Mouse (Mus musculus) kidney, adult 2 months (tissue): ENCODE data around the gene Tbc1d1. TPM values are rescaled to one million over a fixed set of nuclear protein-coding genes. Genes with fewer than 3 reads are reported as not detected.

ENCODE experiments used
- DNase-seq: peaks from one replicate; pipeline ENCODE4 v3.0.0; 2021
- H3K27ac ChIP-seq: fragments of 200-500 bp; 2 replicates; pipeline ENCODE4 v1.5.1; 2012; ENCODE audit warnings: low read depth, low read length, control low read depth, inconsistent platforms; ENCODE audit not compliant: insufficient read depth
- H3K27me3 ChIP-seq: fragments of 200-500 bp; replicated peaks from 2 replicates; pipeline ENCODE4 v1.6.1; 2012; ENCODE audit warnings: mild to moderate bottlenecking, moderate library complexity, low read length, inconsistent platforms; ENCODE audit not compliant: control insufficient read depth, insufficient read depth
- H3K36me3 ChIP-seq: fragments of 200-500 bp; 2 replicates; pipeline ENCODE4 v1.6.1; 2012; ENCODE audit warnings: mild to moderate bottlenecking, moderate library complexity, low read length, inconsistent platforms; ENCODE audit not compliant: control insufficient read depth, insufficient read depth
- H3K4me1 ChIP-seq: fragments of 200-500 bp; 2 replicates; pipeline ENCODE4 v1.6.1; 2011; ENCODE audit warnings: low read length; ENCODE audit not compliant: control insufficient read depth, insufficient read depth
- H3K4me3 ChIP-seq: fragments of 200-500 bp; 2 replicates; pipeline ENCODE4 v1.5.1; 2011; ENCODE audit warnings: mild to moderate bottlenecking, low read depth, low read length, control low read depth; ENCODE audit not compliant: insufficient read depth
- CTCF ChIP-seq: fragments of 200-500 bp; conservative IDR thresholded peaks from 2 replicates; pipeline ENCODE4 v1.5.1; 2011; ENCODE audit warnings: low read depth, mild to moderate bottlenecking, control low read depth, low read length, moderate library complexity, mixed read lengths; ENCODE audit not compliant: insufficient read depth, insufficient read length
- POLR2A ChIP-seq: fragments of 200-500 bp; IDR thresholded peaks from one replicate; pipeline ENCODE4 v1.6.1; 2011; ENCODE audit warnings: low read depth, low read length, control low read depth
- WGBS: fragments of 180-500 bp; shearing (Covaris S2); methylation state at CpG from one replicate; pipeline ENCODE4 v1.1.7; 2018; 5-methylcytosine and 5-hydroxymethylcytosine counted together
- polyA plus RNA-seq: library from polyadenylated mRNA; depleted of rRNA; stranded (reverse); fragments of >200 nt; gene quantifications from 2 replicates; pipeline ENCODE4 v1.2.3, GENCODE M21; 2012

The Tbc1d1 gene
- polyA plus RNA-seq, 1 experiment, result 38.3 TPM

DNA sequence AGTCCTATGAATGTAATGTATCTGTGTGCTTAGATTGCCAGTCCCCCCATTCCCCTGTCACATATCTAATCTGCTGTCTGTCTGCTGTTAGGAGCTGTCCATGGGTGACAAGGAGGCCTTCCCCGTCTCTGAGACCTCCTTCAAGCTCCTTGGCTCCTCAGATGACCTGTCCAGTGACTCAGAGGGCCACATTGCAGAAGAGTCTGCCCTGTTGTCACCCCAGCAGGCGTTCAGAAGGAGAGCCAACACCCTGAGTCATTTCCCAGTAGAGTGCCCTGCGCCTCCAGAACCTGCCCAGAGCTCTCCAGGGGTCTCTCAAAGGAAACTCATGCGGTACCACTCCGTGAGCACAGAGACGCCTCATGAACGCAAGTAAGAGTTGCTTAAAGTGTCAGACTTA is 125.6 kb downstream of the Tbc1d1 start:
- Histone ChIP-seq H3K4me3 (no peak overlapping the region), H3K4me1 (no peaks in the 10 kb centered on the region; the same call in 1 of the 2 replicates), H3K36me3 (peaks cover 1% of the 10 kb centered on the region; the same call in 1 of the 2 replicates), H3K27me3 (no peaks in the 10 kb centered on the region), H3K27ac (no peak overlapping the region)
- TF ChIP-seq CTCF (no peak), POLR2A (no peak)
- no peak for DNase-seq
- WGBS, result 91% methylated on average over 7 of the region's 7 CpGs

GRCm38 (mm10) chr5:64282594-64282993 is 126.5 kb downstream of the Tbc1d1 start:
- peaks cover 1% of the 10 kb centered on the region; the same call in 1 of the 2 replicates for H3K36me3 ChIP-seq
- WGBS, result 72% methylated on average over 4 of the region's 4 CpGs
- H3K27ac ChIP-seq, result no peak overlapping the region
- TF ChIP-seq CTCF (no peak), POLR2A (no peak)
- H3K27me3 ChIP-seq, result no peaks in the 10 kb centered on the region
- H3K4me3 ChIP-seq, result no peak overlapping the region
- no peak for DNase-seq
- H3K4me1 ChIP-seq, result no peaks in the 10 kb centered on the region; the same call in 1 of the 2 replicates

GRCm38 (mm10) chr5:64285289-64285688 is 129.2 kb downstream of the Tbc1d1 start:
- peaks cover 9% of the 10 kb centered on the region; the same call in 1 of the 2 replicates for H3K4me1 ChIP-seq
- TF ChIP-seq CTCF (no peak), POLR2A (no peak)
- no peak for DNase-seq
- no peak overlapping the region for H3K4me3 ChIP-seq
- 88% methylated on average over 4 of the region's 4 CpGs for WGBS
- H3K27ac ChIP-seq, result no peak overlapping the region
- H3K36me3 ChIP-seq, result no peaks in the 10 kb centered on the region
- no peaks in the 10 kb centered on the region for H3K27me3 ChIP-seq

- TF ChIP-seq POLR2A (no peak), CTCF (no peak)
- Histone ChIP-seq H3K27me3 (no peaks in the 10 kb centered on the region), H3K27ac (no peak overlapping the region), H3K4me3 (no peak overlapping the region), H3K4me1 (peaks cover 9% of the 10 kb centered on the region; the same call in 1 of the 2 replicates), H3K36me3 (no peaks in the 10 kb centered on the region)
- 91% methylated on average over 13 of the region's 13 CpGs for whole genome bisulfite sequencing
- no peak for DNase-seq
Observed at GRCm38 (mm10) chr5:64285851-64286250, 129.7 kb downstream of the Tbc1d1 start.

- no peak overlapping the region for H3K4me3 ChIP-seq
- TF ChIP-seq POLR2A (no peak), CTCF (no peak)
- WGBS, result 81% methylated on average over 8 of the region's 8 CpGs
- no peak for DNase-seq
- no peaks in the 10 kb centered on the region for H3K27me3 ChIP-seq
- peaks cover 9% of the 10 kb centered on the region; the same call in 1 of the 2 replicates for H3K4me1 ChIP-seq
- H3K27ac ChIP-seq, result 0 out of 2 replicates have a peak overlapping the region, but pooled peaks have one; percentile 8
- no peaks in the 10 kb centered on the region for H3K36me3 ChIP-seq
Observed at GRCm38 (mm10) chr5:64287287-64287686, 131.2 kb downstream of the Tbc1d1 start.

DNA sequence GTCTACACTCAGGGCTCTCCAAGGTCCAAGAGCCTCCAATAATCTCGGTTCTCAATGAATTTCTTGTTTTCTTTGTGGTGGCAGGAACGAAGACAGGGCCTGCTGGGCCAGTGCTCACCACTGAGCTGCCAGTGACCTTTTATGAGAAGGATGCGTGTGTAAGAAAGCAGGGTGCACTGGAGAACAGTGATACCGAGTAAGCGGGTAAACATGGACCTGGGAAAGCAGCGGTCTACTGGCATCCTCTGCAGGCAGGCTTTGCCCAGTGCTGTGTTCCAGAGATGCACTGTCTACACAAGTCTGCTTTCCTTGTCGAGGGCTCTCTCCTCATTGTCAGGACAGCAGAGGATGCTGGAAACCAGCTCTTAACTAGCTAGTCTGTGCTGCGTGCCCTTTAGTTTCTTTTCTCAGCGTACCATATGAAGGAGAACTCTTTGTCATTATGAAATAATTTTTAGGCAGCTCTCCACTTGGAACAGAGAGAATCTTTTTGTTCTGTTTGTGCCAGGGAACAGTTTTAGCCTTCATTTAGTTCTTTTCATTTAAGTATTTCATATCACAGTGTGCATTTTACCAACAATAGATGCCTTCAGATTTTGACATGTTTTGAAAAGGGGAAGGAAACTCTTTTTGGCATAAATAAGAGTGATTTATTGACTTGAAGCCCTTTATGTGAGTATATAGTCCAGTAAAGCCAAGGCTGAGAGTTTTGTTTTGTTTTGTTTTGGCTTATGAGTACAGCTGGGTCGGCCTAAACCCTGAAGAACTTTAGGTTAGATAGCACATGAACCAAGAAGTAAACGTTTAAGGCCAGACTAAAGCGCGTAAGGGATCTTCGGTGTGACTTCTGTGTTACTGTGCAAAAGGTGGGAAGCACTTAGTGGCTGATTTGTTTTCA is 132.2 kb downstream of the Tbc1d1 start:
- 64% methylated on average over 14 of the region's 14 CpGs for WGBS
- peak; percentile 55 for DNase-seq

More for the DNA sequence above, 132.2 kb downstream of the Tbc1d1 start:
- Histone ChIP-seq H3K4me1 (peaks cover 9% of the 10 kb centered on the region; the same call in 1 of the 2 replicates), H3K36me3 (no peaks in the 10 kb centered on the region), H3K27me3 (no peaks in the 10 kb centered on the region), H3K4me3 (no peak overlapping the region), H3K27ac (peak overlapping the region; percentile 81)
- TF ChIP-seq CTCF (no peak), POLR2A (no peak)
